Mouse (Mus musculus): ENCODE measurements at regions not wholly inside any gene's neighbourhood (a gene's known extent, or its start where the extent isn't known, plus 50 kb on each side); places are given as distances from the start of the nearest gene placed in this dataset.

DNA sequence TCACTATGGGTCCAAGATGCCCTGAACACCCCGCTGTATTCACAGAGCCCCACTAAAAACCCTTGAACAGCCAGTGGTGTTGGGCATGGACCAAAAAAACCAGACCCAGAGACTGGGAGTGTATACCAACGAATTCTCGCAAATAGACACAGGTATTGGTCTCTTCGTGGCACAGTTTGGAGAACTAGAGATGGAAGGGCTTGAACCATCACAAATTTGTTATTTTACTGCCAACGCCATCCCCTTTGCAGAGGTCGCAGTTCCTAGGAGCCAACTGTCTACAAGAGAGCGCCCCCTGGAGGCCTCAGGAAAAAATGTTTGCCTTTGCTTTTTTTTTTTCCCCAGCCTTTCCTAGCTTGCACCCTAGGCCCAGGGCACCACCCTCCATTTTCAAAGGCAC, 99.1 kb downstream of the Edn3 start:
- no peak for TF ChIP-seq POLR2A (IDR thresholded peaks at IDR 0.05; ENCODE audit: low read depth, low read length)
- peak; percentile 72; the same call in 1 of the 2 replicates for TF ChIP-seq CTCF (IDR thresholded peaks at IDR 0.05; ENCODE audit: extremely low read depth, insufficient read length, insufficient replicate concordance, low read depth, low read length)
